Mouse (Mus musculus) brown adipose tissue, adult 24 weeks (tissue): Measurements from ENCODE around the gene Fkbp11. TPM values are rescaled to one million over a fixed set of nuclear protein-coding genes. Genes with fewer than 3 reads are reported as not detected.
"Not testable (repeated sequence)": the region's sequence is repeated elsewhere in the genome, so short reads cannot be mapped to it uniquely, and the experiment has no call there.

ENCODE experiments used
- H3K27ac ChIP-seq: fragments of 200-500 bp; replicated peaks from 2 replicates; pipeline ENCODE4 v1.5.1; 2012; ENCODE audit warnings: low read depth, mild to moderate bottlenecking, low read length
- H3K4me1 ChIP-seq: fragments of 200-500 bp; 2 replicates; pipeline ENCODE4 v1.6.1; 2012; ENCODE audit warnings: low read length, mixed read lengths; ENCODE audit not compliant: control insufficient read depth, insufficient read depth, insufficient read length
- H3K4me3 ChIP-seq: fragments of 200-500 bp; 2 replicates; pipeline ENCODE4 v1.5.1; 2012; ENCODE audit warnings: low read depth, mild to moderate bottlenecking, low read length, moderate library complexity; ENCODE audit not compliant: insufficient read depth
- polyA plus RNA-seq: library from polyadenylated mRNA; stranded (reverse); fragments of >200 nt; gene quantifications from 2 replicates; pipeline ENCODE4 v1.2.4, GENCODE M21; 2012; ENCODE audit not compliant: missing spikeins, insufficient read depth, insufficient read length

Gene Fkbp11
- polyA plus RNA-seq, 1 experiment: 1.9 TPM

- no peak overlapping the region for H3K27ac ChIP-seq
- no peak overlapping the region for H3K4me3 ChIP-seq
- no peaks in the 10 kb centered on the region for H3K4me1 ChIP-seq
Measured at GRCm38 (mm10) chr15:98753021-98753423, 25.0 kb upstream of the Fkbp11 start.

GRCm38 (mm10) chr15:98749093-98749492 lies 21.1 kb upstream of the Fkbp11 start:
- no peak overlapping the region for H3K4me3 ChIP-seq
- no peaks in the 10 kb centered on the region for H3K4me1 ChIP-seq
- H3K27ac ChIP-seq: no peak overlapping the region

- Histone ChIP-seq H3K4me1 (no peaks in the 10 kb centered on the region), H3K4me3 (no peak overlapping the region), H3K27ac (no peak overlapping the region)
Measured at GRCm38 (mm10) chr15:98747296-98747695, 19.3 kb upstream of the Fkbp11 start.

GRCm38 (mm10) chr15:98746344-98746965 lies 18.5 kb upstream of the Fkbp11 start:
- H3K4me3 ChIP-seq: no peak overlapping the region
- H3K4me1 ChIP-seq: no peaks in the 10 kb centered on the region
- no peak overlapping the region for H3K27ac ChIP-seq

GRCm38 (mm10) chr15:98743863-98744262 lies 15.9 kb upstream of the Fkbp11 start:
- not testable (repeated sequence) for H3K4me3 ChIP-seq, H3K27ac ChIP-seq, H3K4me1 ChIP-seq

GRCm38 (mm10) chr15:98742766-98743428 lies 14.9 kb upstream of the Fkbp11 start:
- Histone ChIP-seq H3K4me3 (no peak overlapping the region), H3K4me1 (no peaks in the 10 kb centered on the region), H3K27ac (no peak overlapping the region)

GRCm38 (mm10) chr15:98740219-98740618 lies 12.2 kb upstream of the Fkbp11 start:
- Histone ChIP-seq H3K27ac (no peak overlapping the region), H3K4me3 (no peak overlapping the region), H3K4me1 (no peaks in the 10 kb centered on the region)

GRCm38 (mm10) chr15:98738796-98739195 lies 10.8 kb upstream of the Fkbp11 start:
- no peak overlapping the region for H3K4me3 ChIP-seq
- H3K4me1 ChIP-seq: no peaks in the 10 kb centered on the region
- no peak overlapping the region for H3K27ac ChIP-seq

- Histone ChIP-seq H3K27ac (no peak overlapping the region), H3K4me1 (no peaks in the 10 kb centered on the region), H3K4me3 (no peak overlapping the region)
Measured at GRCm38 (mm10) chr15:98737881-98738280, 9.9 kb upstream of the Fkbp11 start.

GRCm38 (mm10) chr15:98736521-98736920 lies 8.5 kb upstream of the Fkbp11 start:
- Histone ChIP-seq H3K4me3 (no peak overlapping the region), H3K27ac (no peak overlapping the region), H3K4me1 (no peaks in the 10 kb centered on the region)

- Histone ChIP-seq H3K4me3 (no peak overlapping the region), H3K4me1 (no peaks in the 10 kb centered on the region), H3K27ac (no peak overlapping the region)
Measured at GRCm38 (mm10) chr15:98733976-98734566, 6.1 kb upstream of the Fkbp11 start.

GRCm38 (mm10) chr15:98733370-98733769 lies 5.4 kb upstream of the Fkbp11 start:
- H3K4me3 ChIP-seq: no peak overlapping the region
- H3K4me1 ChIP-seq: no peaks in the 10 kb centered on the region
- no peak overlapping the region for H3K27ac ChIP-seq

- H3K4me3 ChIP-seq: no peak overlapping the region
- H3K27ac ChIP-seq: no peak overlapping the region
- no peaks in the 10 kb centered on the region for H3K4me1 ChIP-seq
Measured at GRCm38 (mm10) chr15:98732006-98732531, 4.1 kb upstream of the Fkbp11 start.

- Histone ChIP-seq H3K4me1 (no peaks in the 10 kb centered on the region), H3K27ac (no peak overlapping the region), H3K4me3 (no peak overlapping the region)
Measured at GRCm38 (mm10) chr15:98730790-98731189, 2.8 kb upstream of the Fkbp11 start.

GRCm38 (mm10) chr15:98729791-98730545 lies 2.0 kb upstream of the Fkbp11 start:
- Histone ChIP-seq H3K4me1 (no peaks in the 10 kb centered on the region), H3K4me3 (no peak overlapping the region), H3K27ac (no peak overlapping the region)
